In the genomic region with DNA sequence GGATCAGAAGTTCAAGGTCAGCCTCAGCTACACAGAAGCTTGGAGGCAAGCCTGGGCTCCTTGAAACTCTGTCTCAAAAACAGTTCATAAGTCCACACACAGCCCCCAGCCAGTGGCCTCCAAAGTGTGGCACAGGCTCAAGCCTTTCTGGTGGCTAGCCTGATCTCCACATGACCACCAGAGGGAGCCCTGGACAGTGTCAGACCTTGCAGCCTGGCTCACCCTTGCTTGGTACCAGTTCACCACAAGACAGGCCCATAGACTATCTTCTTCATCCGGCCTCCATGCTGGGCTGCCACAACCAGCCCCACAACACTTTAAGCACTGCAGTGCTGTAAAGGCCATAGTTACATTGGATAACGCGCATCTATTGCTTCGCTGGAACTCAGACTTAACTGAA, we compare ENCODE assay signal across 8 mouse cellular contexts.
DNase-seq lines count a peak whose midpoint lies in the region; ATAC-seq and TF ChIP-seq lines count a peak whose summit lies in the region.

No protein-coding gene starts in this region.

- H3K9me3 ChIP-seq in E14TG2a.4 (ENCODE audit: low read length): peaks cover 16% of the 10 kb centered on the region
- H3K9me3 ChIP-seq in forebrain, embryonic 12.5 days: no peaks in the 10 kb centered on the region

- intact Hi-C loops in heart, postnatal 10 days (cut with DNase I): loop anchor here (1.0 to 2.0 kb wide), 3 partner anchors 43 to 169 kb away; no protein-coding TSS in a partner anchor

- H3K27me3 ChIP-seq in E14TG2a.4 (ENCODE audit: insufficient read depth, low read length): peaks cover 18% of the 10 kb centered on the region
- peaks cover 11% of the 10 kb centered on the region; the same call in 1 of the 2 replicates for H3K27me3 ChIP-seq in forebrain, embryonic 12.5 days

- peaks cover 14% of the 10 kb centered on the region for H3K4me1 ChIP-seq in E14TG2a.4 (replicated peaks; ENCODE audit: low read depth, low read length)
- peaks cover 3% of the 10 kb centered on the region for H3K4me1 ChIP-seq in forebrain, embryonic 12.5 days

- no peak overlapping the region for H3K4me3 ChIP-seq in E14TG2a.4 (replicated peaks; ENCODE audit: low read length)
- no peak overlapping the region for H3K4me3 ChIP-seq in forebrain, embryonic 12.5 days (replicated peaks)

- peak; percentile 83 for DNase-seq in brain, adult 2 months (ENCODE audit: low read depth, low spot score)
- peak; percentile 88 to 92 for DNase-seq in heart, postnatal 10 days
- peak; percentile 75 for DNase-seq in layer of hippocampus, adult 11-12 months (ENCODE audit: low spot score)
- peak; percentile 76 to 81 for DNase-seq in lung, adult 18-20 months
- peak; percentile 86 for DNase-seq in retina, postnatal 1 day
- peak; percentile 65 to 69 for DNase-seq in urinary bladder, adult 18-20 months (ENCODE audit: low spot score in 2 of 2)

- peak; percentile 62 for TF ChIP-seq CTCF in E14TG2a.4 (conservative IDR thresholded peaks at IDR 0.05; ENCODE audit: low read length)

- H3K36me3 ChIP-seq in E14TG2a.4 (ENCODE audit: insufficient read depth, low read length): no peaks in the 10 kb centered on the region
- no peaks in the 10 kb centered on the region for H3K36me3 ChIP-seq in forebrain, embryonic 12.5 days (replicated peaks)

- H3K4me2 ChIP-seq in forebrain, embryonic 12.5 days: no peak overlapping the region

- WGBS in forebrain, embryonic 12.5 days: 64% methylated on average over 4 of the region's 4 CpGs

- no peak overlapping the region for H3K27ac ChIP-seq in forebrain, embryonic 12.5 days

- peak; percentile 55; the same call in 1 of the 2 replicates for ATAC-seq in forebrain, embryonic 12.5 days (ENCODE audit: low FRiP score)

- no peak overlapping the region for H3K9ac ChIP-seq in forebrain, embryonic 12.5 days
